Mouse (Mus musculus): ENCODE data around the gene Tmem221. TPM values are rescaled to one million over a fixed set of nuclear protein-coding genes. Genes with fewer than 3 reads are reported as not detected.

The Tmem221 gene
- total RNA-seq, 2 experiments from 2014 or later = not detected

DNA sequence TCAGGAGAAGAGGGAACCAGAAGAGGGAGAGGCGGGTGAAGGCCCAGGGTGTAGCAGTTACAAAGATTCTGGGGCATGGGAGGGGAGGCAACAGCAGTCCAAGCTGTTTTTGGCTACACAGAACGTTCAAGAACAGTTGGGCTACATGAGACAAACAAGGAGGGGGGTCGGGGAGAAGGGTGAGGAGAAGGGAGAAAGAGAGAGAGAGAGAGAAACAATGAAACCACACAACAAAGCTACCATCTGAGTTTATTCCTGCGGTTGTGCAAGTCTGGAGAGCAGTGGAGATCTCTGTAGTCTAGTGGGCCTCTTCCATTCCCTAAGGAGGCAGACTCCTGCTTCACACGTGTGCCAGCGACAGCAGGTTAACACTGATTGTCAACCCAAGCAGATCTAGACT lies 4.7 kb downstream of the Tmem221 start:
- no peak for DNase-seq (ENCODE audit: extremely low spot score in 1 of 2, low spot score in 1 of 2)

- DNase-seq (ENCODE audit: extremely low spot score in 1 of 2, low spot score in 1 of 2) = no peak
These were observed 5.9 kb downstream of the Tmem221 start for GRCm38 (mm10) chr8:71552770-71553169.

- DNase-seq (ENCODE audit: extremely low spot score in 1 of 2, low spot score in 1 of 2) = no peak
These were observed 7.9 kb downstream of the Tmem221 start for GRCm38 (mm10) chr8:71550754-71551153.

DNA sequence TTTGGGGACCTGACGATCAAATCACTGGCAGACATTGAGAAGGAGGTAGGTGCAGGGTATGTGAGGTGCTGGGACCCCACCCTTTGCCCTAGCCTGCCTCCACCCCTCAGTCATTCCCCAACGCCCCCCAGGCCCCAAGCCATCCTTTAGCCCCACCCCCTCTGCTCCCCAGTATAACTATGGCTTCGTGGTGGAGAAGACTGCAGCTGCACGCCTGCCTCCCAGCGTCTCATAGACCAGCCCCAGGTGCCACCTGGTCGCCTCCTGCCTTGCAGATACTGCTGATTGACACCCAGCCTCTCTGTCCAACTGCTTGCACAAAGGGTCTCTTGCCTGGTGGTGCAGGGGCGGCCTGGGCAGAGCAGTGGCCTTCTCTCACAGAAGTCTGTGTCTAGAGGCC lies 11.1 kb downstream of the Tmem221 start:
- DNase-seq (ENCODE audit: extremely low spot score in 1 of 2, low spot score in 1 of 2) = no peak

DNA sequence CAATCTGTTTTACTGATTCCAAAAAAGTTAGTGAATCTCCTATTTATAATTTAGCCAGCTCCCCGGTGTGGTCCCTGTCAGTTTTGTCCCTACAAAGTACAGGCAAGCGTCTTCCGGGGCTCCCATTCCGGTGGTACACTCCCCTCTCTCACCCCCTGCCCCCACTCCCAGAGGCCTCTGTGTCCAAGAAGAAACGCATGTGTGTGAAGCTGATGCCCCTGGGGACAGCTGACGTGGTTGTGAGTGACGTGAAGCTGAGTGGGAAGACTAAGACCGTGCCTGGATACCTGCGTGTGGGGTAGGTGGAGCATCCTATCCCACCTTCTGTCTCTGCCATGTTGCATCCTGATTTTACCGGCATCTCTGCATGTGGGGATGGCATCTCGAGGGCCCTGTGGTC lies 13.6 kb downstream of the Tmem221 start:
- no peak for DNase-seq (ENCODE audit: extremely low spot score in 1 of 2, low spot score in 1 of 2)

DNA sequence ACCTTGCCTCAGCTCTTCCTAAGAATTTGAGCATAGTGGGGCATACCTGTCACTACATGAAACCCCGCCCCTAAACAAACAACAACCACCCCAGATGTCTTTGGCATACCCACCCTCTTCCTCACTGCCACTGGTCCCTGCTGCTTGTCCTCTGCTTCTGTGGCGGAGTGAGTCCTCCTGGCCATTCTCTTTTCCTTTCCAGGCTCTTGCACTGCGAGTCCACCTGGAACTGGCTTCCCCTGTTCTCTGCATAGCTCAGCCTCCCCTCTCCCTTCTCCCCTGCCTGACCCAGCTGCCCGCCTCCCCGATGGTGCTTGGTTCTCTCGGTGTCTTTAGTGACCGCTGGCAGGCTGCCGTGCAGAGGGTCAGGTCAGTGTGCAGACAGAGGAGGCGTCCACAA lies 14.9 kb downstream of the Tmem221 start:
- no peak for DNase-seq (ENCODE audit: extremely low spot score in 1 of 2, low spot score in 1 of 2)

- DNase-seq (ENCODE audit: extremely low spot score in 1 of 2, low spot score in 1 of 2) = peak; percentile 77 to 81
These were observed 15.9 kb downstream of the Tmem221 start, which contains the start of gene Mvb12a for GRCm38 (mm10) chr8:71542632-71543343. Mvb12a (plus strand) TSS chr8:71542922.

GRCm38 (mm10) chr8:71537028-71537867 lies 21.4 kb downstream of the Tmem221 start, which contains the start of gene Bst2:
Bst2 (minus strand) TSS chr8:71537456.
- DNase-seq (ENCODE audit: extremely low spot score in 1 of 2, low spot score in 1 of 2) = no peak

DNA sequence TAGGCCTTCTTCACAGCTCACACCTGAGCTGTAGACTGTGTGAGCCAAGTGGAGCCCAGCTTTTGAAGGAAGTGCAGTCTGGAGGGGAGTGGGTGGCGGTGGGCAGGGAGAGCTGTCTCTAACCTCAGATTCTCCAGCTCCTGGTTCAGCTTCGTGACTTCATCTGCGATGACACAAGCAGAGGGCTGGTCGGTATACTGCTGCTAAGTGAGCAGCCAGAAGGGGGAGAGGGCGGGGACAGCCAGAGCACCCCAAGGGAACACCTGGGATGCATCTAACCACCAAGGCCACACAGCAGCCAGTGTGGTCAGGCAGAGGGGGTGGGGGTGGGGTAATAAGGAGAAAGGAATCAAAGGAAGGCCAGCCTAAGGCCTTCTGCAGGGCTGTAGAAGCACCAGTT lies 23.0 kb downstream of the Tmem221 start:
- no peak for DNase-seq (ENCODE audit: extremely low spot score in 1 of 2, low spot score in 1 of 2)

DNA sequence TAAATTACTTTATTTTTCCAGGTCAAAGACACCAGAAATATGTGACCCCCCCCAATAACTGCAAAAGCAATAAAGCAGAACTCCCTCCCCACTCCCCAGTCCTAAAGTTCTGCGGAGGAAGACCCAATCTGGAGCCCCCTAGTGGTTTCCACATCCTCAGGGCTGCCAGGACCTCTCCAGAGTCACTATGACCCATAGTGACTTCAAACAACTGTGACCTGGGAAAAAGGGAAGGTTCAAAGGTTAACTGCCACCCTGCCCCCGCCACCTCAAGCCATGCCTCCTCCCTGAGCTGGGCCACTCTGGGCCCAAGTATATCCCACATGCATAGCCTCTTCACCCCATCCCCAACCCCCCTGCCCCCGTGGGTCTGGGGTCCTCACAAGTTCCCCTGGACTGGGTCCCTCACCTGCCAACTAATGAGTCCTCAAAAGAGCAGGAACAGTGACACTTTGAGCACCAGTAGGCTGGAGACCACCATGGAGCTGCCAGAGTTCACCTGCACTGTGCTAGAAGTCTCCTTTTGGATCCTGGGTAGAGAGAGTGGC lies 24.3 kb downstream of the Tmem221 start:
- DNase-seq (ENCODE audit: extremely low spot score in 1 of 2, low spot score in 1 of 2) = no peak

DNA sequence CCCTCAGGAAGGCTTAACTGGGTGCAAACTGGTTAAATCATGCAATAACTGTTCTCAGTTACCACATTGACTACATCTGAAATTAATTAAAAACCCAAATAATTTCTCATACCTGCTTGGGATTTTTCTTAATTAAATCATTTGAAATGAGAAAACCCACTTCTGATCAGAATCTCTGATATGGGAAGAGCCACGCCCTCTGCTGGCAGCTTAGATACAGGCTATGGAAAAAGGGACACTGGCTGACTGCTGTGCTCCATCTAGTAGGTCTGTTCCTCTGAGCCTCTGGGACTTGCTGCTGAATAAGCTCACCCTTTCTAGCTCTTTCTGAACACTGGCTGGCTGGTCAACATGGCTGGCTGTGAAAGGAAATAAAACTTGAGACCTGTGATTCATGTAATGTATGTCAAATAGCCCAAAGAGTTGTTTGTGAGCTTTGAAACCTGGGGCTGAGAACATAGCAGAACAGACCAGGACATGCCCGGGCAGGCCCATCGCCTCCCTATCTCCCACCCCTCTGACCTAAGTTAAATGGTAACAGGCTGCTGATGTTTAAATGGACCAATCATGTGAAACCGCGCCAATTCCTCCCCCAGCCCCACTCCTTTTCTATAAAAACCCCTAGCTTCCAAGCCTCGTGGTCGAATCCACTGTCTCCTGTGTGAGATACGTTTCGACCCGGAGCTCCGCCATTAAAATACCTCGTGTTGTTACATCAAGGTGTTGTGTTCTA lies 27.8 kb downstream of the Tmem221 start:
- peak in 1 of 2 experiments; percentile 56 for DNase-seq (ENCODE audit: extremely low spot score in 1 of 2, low spot score in 1 of 2)

- no peak for DNase-seq (ENCODE audit: extremely low spot score in 1 of 2, low spot score in 1 of 2)
These were observed 30.2 kb downstream of the Tmem221 start for GRCm38 (mm10) chr8:71528362-71529073.

DNA sequence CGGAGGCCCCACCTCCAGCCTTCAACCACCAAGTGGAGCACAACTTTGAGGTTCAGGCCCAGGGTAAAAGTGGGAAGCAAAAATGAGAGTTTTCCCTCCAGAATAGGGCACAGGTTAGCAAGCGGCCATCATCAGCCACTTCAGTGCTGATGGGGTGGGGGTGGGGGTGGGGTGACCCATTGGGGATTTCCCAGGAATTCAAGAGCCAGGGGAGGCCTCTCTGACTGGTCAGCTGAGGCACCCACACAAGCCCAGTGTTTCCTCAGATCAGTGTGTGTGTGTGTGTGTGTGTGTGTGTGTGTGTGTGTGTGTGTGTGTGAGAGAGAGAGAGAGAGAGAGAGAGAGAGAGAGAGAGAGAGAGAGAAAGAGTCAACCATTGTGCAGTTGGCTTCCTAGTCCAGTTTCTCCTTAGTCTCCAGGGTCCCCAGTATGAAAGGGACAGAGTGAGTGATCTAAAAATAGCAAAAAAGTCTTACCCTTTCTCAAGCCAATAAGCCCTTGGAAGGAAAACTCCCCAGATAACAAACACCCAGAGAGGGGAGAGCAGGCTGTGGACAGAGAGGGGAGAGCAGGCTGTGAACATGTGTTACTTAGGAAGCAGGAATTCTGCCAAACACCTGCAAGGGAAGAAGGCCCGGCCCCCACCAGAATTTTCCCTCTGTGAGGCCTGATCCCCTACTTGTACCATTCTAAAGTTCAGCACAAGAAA lies 31.4 kb downstream of the Tmem221 start:
- no peak for DNase-seq (ENCODE audit: extremely low spot score in 1 of 2, low spot score in 1 of 2)

DNA sequence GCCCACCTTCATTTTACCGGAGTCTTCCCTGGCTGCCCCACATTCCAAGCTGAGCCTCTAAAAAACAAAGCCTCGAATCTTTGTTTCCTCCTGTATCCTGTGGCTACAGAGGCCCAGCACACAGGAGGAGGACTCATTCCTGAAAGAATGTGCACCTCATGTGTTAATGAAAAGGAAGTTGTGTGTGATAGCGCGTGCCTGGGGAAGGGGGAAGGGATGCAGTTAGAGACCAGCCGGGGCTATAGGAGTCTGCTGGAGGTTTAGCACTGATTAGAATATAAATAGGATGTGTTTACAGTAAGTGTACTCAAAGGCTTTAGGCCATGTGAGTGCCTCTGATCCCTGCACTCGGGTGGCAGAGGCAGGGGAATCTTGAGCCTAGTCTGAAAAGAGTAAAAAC lies 32.4 kb downstream of the Tmem221 start:
- DNase-seq (ENCODE audit: extremely low spot score in 1 of 2, low spot score in 1 of 2) = no peak

GRCm38 (mm10) chr8:71525226-71526050 lies 33.2 kb downstream of the Tmem221 start, which contains the start of gene Ccdc194:
Ccdc194 (minus strand) TSS chr8:71525711.
- no peak for DNase-seq (ENCODE audit: extremely low spot score in 1 of 2, low spot score in 1 of 2)

DNA sequence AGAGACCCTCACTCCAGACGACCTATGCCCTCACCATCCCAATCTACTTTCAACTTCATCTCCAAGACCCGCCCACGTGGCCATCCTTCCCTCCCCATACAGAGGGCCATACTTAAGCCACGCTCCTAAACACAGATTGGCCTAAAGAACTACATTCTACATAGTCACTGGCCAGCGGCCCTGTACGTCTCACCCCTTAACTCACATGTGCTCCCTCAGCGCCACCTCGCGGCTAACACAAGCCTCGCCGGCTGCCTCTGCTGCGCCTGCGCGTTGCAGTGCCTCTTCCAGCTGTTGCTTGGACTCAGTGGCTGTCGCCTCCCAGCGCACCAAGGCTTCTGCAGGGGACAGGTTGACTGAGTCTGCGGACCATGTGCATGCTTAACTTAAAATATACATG lies 37.0 kb downstream of the Tmem221 start:
- DNase-seq (ENCODE audit: extremely low spot score in 1 of 2, low spot score in 1 of 2) = peak; percentile 74 to 93

- DNase-seq (ENCODE audit: extremely low spot score in 1 of 2, low spot score in 1 of 2) = peak in 1 of 2 experiments; percentile 65
These were observed 39.4 kb downstream of the Tmem221 start for GRCm38 (mm10) chr8:71519037-71519825.

- DNase-seq (ENCODE audit: extremely low spot score in 1 of 2, low spot score in 1 of 2) = no peak
These were observed 41.9 kb downstream of the Tmem221 start for GRCm38 (mm10) chr8:71516786-71517185.
